Mouse (Mus musculus): ENCODE measurements at regions not wholly inside any gene's neighbourhood (a gene's known extent, or its start where the extent isn't known, plus 50 kb on each side); places are given as distances from the start of the nearest gene placed in this dataset.

- in situ Hi-C loops (cut with MboI, MseI): no loop called here
Measured at GRCm38 (mm10) chr15:97188545-97188944, 58.4 kb upstream of the Pced1b start.

GRCm38 (mm10) chr15:97187831-97188230, 59.1 kb upstream of the Pced1b start:
- in situ Hi-C loops (cut with MboI, MseI): no loop called here

GRCm38 (mm10) chr15:97186034-97186433, 60.9 kb upstream of the Pced1b start:
- in situ Hi-C loops (cut with MboI, MseI): no loop called here

GRCm38 (mm10) chr15:97182617-97183038, 64.3 kb upstream of the Pced1b start:
- in situ Hi-C loops (cut with MboI, MseI): no loop called here

- in situ Hi-C loops (cut with MboI, MseI): no loop called here
Measured at GRCm38 (mm10) chr15:97180970-97181669, 65.8 kb upstream of the Pced1b start.

- in situ Hi-C loops (cut with MboI, MseI): no loop called here
Measured at GRCm38 (mm10) chr15:97178286-97178685, 68.6 kb upstream of the Pced1b start.

- in situ Hi-C loops (cut with MboI, MseI): no loop called here
Measured at GRCm38 (mm10) chr15:97177806-97178205, 69.1 kb upstream of the Pced1b start.

- in situ Hi-C loops (cut with MboI, MseI): no loop called here
Measured at GRCm38 (mm10) chr15:97174989-97175388, 71.9 kb upstream of the Pced1b start.

GRCm38 (mm10) chr15:97173233-97173632, 73.7 kb upstream of the Pced1b start:
- in situ Hi-C loops (cut with MboI, MseI): no loop called here

- in situ Hi-C loops (cut with MboI, MseI): no loop called here
Measured at GRCm38 (mm10) chr15:97170074-97170473, 76.8 kb upstream of the Pced1b start.

GRCm38 (mm10) chr15:97169381-97169780, 77.5 kb upstream of the Pced1b start:
- in situ Hi-C loops (cut with MboI, MseI): no loop called here

GRCm38 (mm10) chr15:97167116-97167515, 79.8 kb upstream of the Pced1b start:
- in situ Hi-C loops (cut with MboI, MseI): no loop called here

- in situ Hi-C loops (cut with MboI, MseI): no loop called here
Measured at GRCm38 (mm10) chr15:97164616-97165015, 82.3 kb upstream of the Pced1b start.

GRCm38 (mm10) chr15:97163971-97164370, 82.9 kb upstream of the Pced1b start:
- in situ Hi-C loops (cut with MboI, MseI): no loop called here

- in situ Hi-C loops (cut with MboI, MseI): no loop called here
Measured at GRCm38 (mm10) chr15:97163090-97163489, 83.8 kb upstream of the Pced1b start.

GRCm38 (mm10) chr15:97162305-97162704, 84.6 kb upstream of the Pced1b start:
- in situ Hi-C loops (cut with MboI, MseI): no loop called here

- in situ Hi-C loops (cut with MboI, MseI): no loop called here
Measured at GRCm38 (mm10) chr15:97161530-97161929, 85.4 kb upstream of the Pced1b start.

- in situ Hi-C loops (cut with MboI, MseI): no loop called here
Measured at GRCm38 (mm10) chr15:97152354-97152753, 94.6 kb upstream of the Pced1b start.

- in situ Hi-C loops (cut with MboI, MseI): no loop called here
Measured at GRCm38 (mm10) chr15:97151793-97152192, 95.1 kb upstream of the Pced1b start.

- in situ Hi-C loops (cut with MboI, MseI): no loop called here
Measured at GRCm38 (mm10) chr15:97150983-97151735, 95.4 kb upstream of the Slc38a4 start.

- in situ Hi-C loops (cut with MboI, MseI): loop anchor here (25.0 kb wide), 1 partner anchor 605 kb away; no protein-coding TSS in a partner anchor
Measured at GRCm38 (mm10) chr15:97141958-97142357, 86.2 kb upstream of the Slc38a4 start.

- in situ Hi-C loops (cut with MboI, MseI): loop anchor here (10.0 to 25.0 kb wide), 2 partner anchors 173 to 601 kb away; no protein-coding TSS in a partner anchor
Measured at GRCm38 (mm10) chr15:97138265-97138664, 82.5 kb upstream of the Slc38a4 start.

GRCm38 (mm10) chr15:97135291-97135690, 79.5 kb upstream of the Slc38a4 start:
- in situ Hi-C loops (cut with MboI, MseI): loop anchor here (10.0 to 25.0 kb wide), 2 partner anchors 170 to 598 kb away; no protein-coding TSS in a partner anchor
